Mouse (Mus musculus): ENCODE measurements at regions not wholly inside any gene's neighbourhood (a gene's known extent, or its start where the extent isn't known, plus 50 kb on each side); places are given as distances from the start of the nearest gene placed in this dataset.

DNA sequence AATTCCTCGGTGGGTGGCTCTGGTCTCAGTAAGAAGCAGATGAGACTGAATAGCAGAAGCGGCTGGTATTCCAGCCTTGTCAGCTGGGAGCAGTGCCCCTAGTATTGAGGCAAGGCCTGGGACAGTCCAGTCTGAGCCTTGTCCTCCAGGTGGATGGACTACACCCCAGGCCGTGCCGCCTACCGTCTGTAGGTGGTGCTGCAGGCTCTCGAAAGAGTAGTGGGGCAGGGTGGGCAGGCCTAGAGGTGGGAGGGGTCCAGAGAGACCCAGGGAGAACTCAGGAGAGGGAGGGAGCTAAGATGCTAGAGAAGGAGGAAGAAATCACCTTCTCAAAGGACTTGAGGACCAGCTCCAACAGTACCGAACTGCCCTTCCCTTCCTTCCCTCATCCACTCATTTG is 326.0 kb downstream of the Matn1 start:
- no peak for TF ChIP-seq POLR2A (IDR thresholded peaks at IDR 0.05; ENCODE audit: borderline replicate concordance, extremely low read depth, insufficient read depth, insufficient read length)
- Histone ChIP-seq H3K27me3 (ENCODE audit: control insufficient read depth, insufficient read depth, low read length) (no peaks in the 10 kb centered on the region), H3K9ac (ENCODE audit: low read depth, low read length, severe bottlenecking) (no peak overlapping the region), H3K9me3 (ENCODE audit: control insufficient read depth, low read length) (no peaks in the 10 kb centered on the region), H3K27ac (replicated peaks; ENCODE audit: low read depth, low read length) (no peak overlapping the region), H3K4me3 (replicated peaks; ENCODE audit: low read length) (no peak overlapping the region), H3K36me3 (ENCODE audit: control insufficient read depth, insufficient read depth, low read length) (no peaks in the 10 kb centered on the region), H3K4me2 (replicated peaks; ENCODE audit: low read depth, low read length, severe bottlenecking) (no peak overlapping the region), H3K4me1 (ENCODE audit: control insufficient read depth, insufficient read depth, low read length) (0 out of 2 replicates have a peak, but pooled peaks cover 3% of the 10 kb centered on the region)
- WGBS, result 22% methylated on average over 7 of the region's 7 CpGs
- ATAC-seq (ENCODE audit: low FRiP score, low read depth) (0 out of 2 replicates have a peak, but pooled peaks have one; percentile 47), DNase-seq (ENCODE audit: low spot score) (peak; percentile 17)

DNA sequence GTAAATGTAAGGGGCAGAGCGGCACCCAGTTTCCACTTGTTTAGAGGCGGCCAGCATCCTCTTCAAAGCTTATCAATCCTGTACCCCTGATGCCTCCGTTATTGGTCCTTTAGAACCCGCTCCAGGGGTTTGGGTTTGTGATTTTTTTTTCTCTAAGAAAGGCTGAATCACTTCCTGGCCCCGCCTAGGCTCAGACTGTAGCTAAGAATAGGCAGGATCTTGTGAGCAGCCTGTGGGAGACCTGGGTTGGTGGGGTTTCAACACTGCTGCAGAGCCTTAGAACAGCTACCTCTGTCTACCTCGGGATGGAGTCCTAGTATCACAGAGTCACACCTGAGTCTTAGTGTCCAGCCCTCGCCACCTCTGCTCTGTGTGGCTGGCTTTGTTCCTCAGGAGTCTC is 327.9 kb downstream of the Matn1 start:
- TF ChIP-seq POLR2A (IDR thresholded peaks at IDR 0.05; ENCODE audit: borderline replicate concordance, extremely low read depth, insufficient read depth, insufficient read length), result no peak
- H3K36me3 ChIP-seq (ENCODE audit: control insufficient read depth, insufficient read depth, low read length), result no peaks in the 10 kb centered on the region
- H3K27me3 ChIP-seq (ENCODE audit: control insufficient read depth, insufficient read depth, low read length), result no peaks in the 10 kb centered on the region
- H3K4me3 ChIP-seq (replicated peaks; ENCODE audit: low read length), result no peak overlapping the region
- no peak overlapping the region for H3K9ac ChIP-seq (ENCODE audit: low read depth, low read length, severe bottlenecking)
- no peak for DNase-seq (ENCODE audit: low spot score)
- no peaks in the 10 kb centered on the region for H3K9me3 ChIP-seq (ENCODE audit: control insufficient read depth, low read length)
- 75% methylated on average over 7 of the region's 7 CpGs for WGBS
- H3K27ac ChIP-seq (replicated peaks; ENCODE audit: low read depth, low read length), result no peak overlapping the region
- H3K4me2 ChIP-seq (replicated peaks; ENCODE audit: low read depth, low read length, severe bottlenecking), result no peak overlapping the region
- no peak for ATAC-seq (ENCODE audit: low FRiP score, low read depth)
- H3K4me1 ChIP-seq (ENCODE audit: control insufficient read depth, insufficient read depth, low read length), result 0 out of 2 replicates have a peak, but pooled peaks cover 3% of the 10 kb centered on the region

- Histone ChIP-seq H3K36me3 (ENCODE audit: control insufficient read depth, insufficient read depth, low read length) (no peaks in the 10 kb centered on the region), H3K9me3 (ENCODE audit: control insufficient read depth, low read length) (no peaks in the 10 kb centered on the region), H3K4me3 (replicated peaks; ENCODE audit: low read length) (no peak overlapping the region), H3K4me2 (replicated peaks; ENCODE audit: low read depth, low read length, severe bottlenecking) (no peak overlapping the region), H3K4me1 (ENCODE audit: control insufficient read depth, insufficient read depth, low read length) (peaks cover 16% of the 10 kb centered on the region), H3K9ac (ENCODE audit: low read depth, low read length, severe bottlenecking) (no peak overlapping the region), H3K27ac (replicated peaks; ENCODE audit: low read depth, low read length) (0 out of 2 replicates have a peak overlapping the region, but pooled peaks have one; percentile 0), H3K27me3 (ENCODE audit: control insufficient read depth, insufficient read depth, low read length) (no peaks in the 10 kb centered on the region)
- 27% methylated on average over 2 of the region's 2 CpGs for WGBS
- ATAC-seq (ENCODE audit: low FRiP score, low read depth), result peak; percentile 75; the same call in 1 of the 2 replicates
- DNase-seq (ENCODE audit: low spot score), result peak; percentile 13
- TF ChIP-seq POLR2A (IDR thresholded peaks at IDR 0.05; ENCODE audit: borderline replicate concordance, extremely low read depth, insufficient read depth, insufficient read length), result no peak
Observed at GRCm38 (mm10) chr4:131293560-131293959, 349.4 kb downstream of the Matn1 start.

- WGBS, result 78% methylated on average over 14 of the region's 14 CpGs
Observed at GRCm38 (mm10) chr4:131298011-131298674, 354.0 kb downstream of the Matn1 start.

GRCm38 (mm10) chr4:131303936-131304335 is 359.8 kb downstream of the Matn1 start:
- 87% methylated on average over 3 of the region's 3 CpGs for WGBS
- Histone ChIP-seq H3K9ac (ENCODE audit: low read depth, low read length, severe bottlenecking) (no peak overlapping the region), H3K36me3 (ENCODE audit: control insufficient read depth, insufficient read depth, low read length) (no peaks in the 10 kb centered on the region), H3K27me3 (ENCODE audit: control insufficient read depth, insufficient read depth, low read length) (no peaks in the 10 kb centered on the region), H3K27ac (replicated peaks; ENCODE audit: low read depth, low read length) (no peak overlapping the region), H3K9me3 (ENCODE audit: control insufficient read depth, low read length) (no peaks in the 10 kb centered on the region), H3K4me1 (ENCODE audit: control insufficient read depth, insufficient read depth, low read length) (no peaks in the 10 kb centered on the region), H3K4me2 (replicated peaks; ENCODE audit: low read depth, low read length, severe bottlenecking) (no peak overlapping the region), H3K4me3 (replicated peaks; ENCODE audit: low read length) (no peak overlapping the region)
- no peak for TF ChIP-seq POLR2A (IDR thresholded peaks at IDR 0.05; ENCODE audit: borderline replicate concordance, extremely low read depth, insufficient read depth, insufficient read length)
- DNase-seq (ENCODE audit: low spot score) (no peak), ATAC-seq (ENCODE audit: low FRiP score, low read depth) (no peak)

More at GRCm38 (mm10) chr4:131298011-131298674, 354.0 kb downstream of the Matn1 start:
- DNase-seq (ENCODE audit: low spot score), result no peak
- no peak for ATAC-seq (ENCODE audit: low FRiP score, low read depth)
- Histone ChIP-seq H3K36me3 (ENCODE audit: control insufficient read depth, insufficient read depth, low read length) (no peaks in the 10 kb centered on the region), H3K4me3 (replicated peaks; ENCODE audit: low read length) (no peak overlapping the region), H3K4me2 (replicated peaks; ENCODE audit: low read depth, low read length, severe bottlenecking) (no peak overlapping the region), H3K4me1 (ENCODE audit: control insufficient read depth, insufficient read depth, low read length) (peaks cover 14% of the 10 kb centered on the region), H3K9ac (ENCODE audit: low read depth, low read length, severe bottlenecking) (no peak overlapping the region), H3K9me3 (ENCODE audit: control insufficient read depth, low read length) (no peaks in the 10 kb centered on the region), H3K27me3 (ENCODE audit: control insufficient read depth, insufficient read depth, low read length) (no peaks in the 10 kb centered on the region), H3K27ac (replicated peaks; ENCODE audit: low read depth, low read length) (no peak overlapping the region)
- no peak for TF ChIP-seq POLR2A (IDR thresholded peaks at IDR 0.05; ENCODE audit: borderline replicate concordance, extremely low read depth, insufficient read depth, insufficient read length)
